Comparison of ENCODE assay signal across 28 mouse cellular contexts in the genomic region with DNA sequence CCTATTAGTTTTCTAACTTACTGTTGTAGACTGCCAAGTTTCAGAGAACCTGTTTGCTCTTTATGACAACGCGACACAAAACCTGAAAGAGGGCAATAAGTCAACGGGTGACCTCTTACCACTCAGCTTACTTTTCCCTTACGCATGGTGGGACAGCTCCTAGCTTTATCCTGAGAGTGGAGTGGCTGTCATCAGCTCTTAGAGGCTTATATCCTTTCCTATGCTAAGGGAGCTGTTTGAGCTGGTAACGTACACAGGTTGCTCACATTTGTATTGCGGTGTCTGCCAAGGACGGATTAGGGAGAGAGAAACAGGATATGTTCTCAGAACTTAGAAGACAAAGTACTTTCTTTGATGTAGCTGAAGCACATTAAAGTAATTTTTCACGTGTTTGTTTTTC. TPM values are rescaled to one million over a fixed set of nuclear protein-coding genes. Genes with fewer than 3 reads are reported as not detected.
A peak's percentile ranks its signal among the peaks of the same experiment; 100 is the strongest.
DNase-seq lines count a peak whose midpoint lies in the region; ATAC-seq and TF ChIP-seq lines count a peak whose summit lies in the region.
"Had no signal": no experiment of that assay in that cellular context is flagged by ENCODE, and none has a peak within 500 bp of the region (broad histone marks: within the 10 kb centered on the region; RNA-seq: fewer than 3 reads in every experiment).

No protein-coding gene starts in this region.

- no peak overlapping the region for H3K4me2 ChIP-seq in intestine, embryonic 15.5 days (replicated peaks)
- no peak overlapping the region for H3K4me2 ChIP-seq in intestine, postnatal 0 days (replicated peaks; ENCODE audit: low read depth)
- no peak overlapping the region for H3K4me2 ChIP-seq in liver, postnatal 0 days (ENCODE audit: low read depth, low read length)
- no peak overlapping the region for H3K4me2 ChIP-seq in liver, embryonic 11.5 days
- no peak overlapping the region for H3K4me2 ChIP-seq in embryonic facial prominence, embryonic 14.5 days (ENCODE audit: low read depth, low read length)
- H3K4me2 ChIP-seq in stomach, embryonic 15.5 days = no peak overlapping the region
- H3K4me2 ChIP-seq: embryonic facial prominence, embryonic 12.5 days; forebrain, embryonic 13.5 days; heart, embryonic 12.5 days; heart, embryonic 15.5 days; hindbrain, embryonic 13.5 days had no signal

- no peaks in the 10 kb centered on the region for H3K27me3 ChIP-seq in intestine, embryonic 15.5 days (replicated peaks)
- no peaks in the 10 kb centered on the region for H3K27me3 ChIP-seq in intestine, postnatal 0 days (replicated peaks; ENCODE audit: control insufficient read depth, insufficient read depth, low read length)
- H3K27me3 ChIP-seq in liver, postnatal 0 days (ENCODE audit: insufficient read depth, low read length) = no peaks in the 10 kb centered on the region
- H3K27me3 ChIP-seq in liver, embryonic 11.5 days (replicated peaks; ENCODE audit: control insufficient read depth, insufficient read depth, low read length) = no peaks in the 10 kb centered on the region
- no peaks in the 10 kb centered on the region for H3K27me3 ChIP-seq in embryonic facial prominence, embryonic 14.5 days (replicated peaks; ENCODE audit: control insufficient read depth, insufficient read depth, low read length)
- H3K27me3 ChIP-seq in stomach, embryonic 15.5 days (replicated peaks) = no peaks in the 10 kb centered on the region
- H3K27me3 ChIP-seq: embryonic facial prominence, embryonic 12.5 days; heart, embryonic 12.5 days; heart, embryonic 15.5 days; hindbrain, embryonic 13.5 days had no signal

- H3K4me3 ChIP-seq in intestine, embryonic 15.5 days (replicated peaks) = no peak overlapping the region
- no peak overlapping the region for H3K4me3 ChIP-seq in intestine, postnatal 0 days (ENCODE audit: low read depth, low read length)
- H3K4me3 ChIP-seq in liver, postnatal 0 days (ENCODE audit: low read depth, low read length) = no peak overlapping the region
- H3K4me3 ChIP-seq in liver, embryonic 11.5 days (ENCODE audit: low read depth, low read length) = no peak overlapping the region
- H3K4me3 ChIP-seq in embryonic facial prominence, embryonic 14.5 days (ENCODE audit: low read depth, low read length) = no peak overlapping the region
- no peak overlapping the region for H3K4me3 ChIP-seq in stomach, embryonic 15.5 days (replicated peaks)
- H3K4me3 ChIP-seq: embryonic facial prominence, embryonic 12.5 days; forebrain, embryonic 10.5 days; forebrain, embryonic 13.5 days; heart, embryonic 12.5 days; heart, embryonic 15.5 days; hindbrain, embryonic 10.5 days; hindbrain, embryonic 13.5 days had no signal

- H3K9me3 ChIP-seq in intestine, embryonic 15.5 days = no peaks in the 10 kb centered on the region
- H3K9me3 ChIP-seq in intestine, postnatal 0 days (ENCODE audit: control insufficient read depth) = no peaks in the 10 kb centered on the region
- H3K9me3 ChIP-seq in liver, postnatal 0 days (ENCODE audit: low read length) = no peaks in the 10 kb centered on the region
- H3K9me3 ChIP-seq in liver, embryonic 11.5 days (ENCODE audit: control insufficient read depth, low read length) = no peaks in the 10 kb centered on the region
- no peaks in the 10 kb centered on the region for H3K9me3 ChIP-seq in embryonic facial prominence, embryonic 14.5 days (ENCODE audit: control insufficient read depth, low read length)
- no peaks in the 10 kb centered on the region for H3K9me3 ChIP-seq in stomach, embryonic 15.5 days
- H3K9me3 ChIP-seq: embryonic facial prominence, embryonic 12.5 days; forebrain, embryonic 10.5 days; forebrain, embryonic 13.5 days; G1E; heart, embryonic 12.5 days; heart, embryonic 15.5 days; hindbrain, embryonic 10.5 days; hindbrain, embryonic 13.5 days had no signal

- TF ChIP-seq CTCF in intestine, postnatal 0 days (IDR thresholded peaks at IDR 0.05; ENCODE audit: low read depth) = no peak
- no peak for TF ChIP-seq CTCF in liver, postnatal 0 days (IDR thresholded peaks at IDR 0.05; ENCODE audit: low read depth)

- no peak for DNase-seq in liver, postnatal 0 days
- DNase-seq in liver, embryonic 11.5 days (ENCODE audit: low spot score) = no peak
- DNase-seq in embryonic facial prominence, embryonic 14.5 days (ENCODE audit: low spot score) = peak; percentile 80
- no peak for DNase-seq in gastrocnemius, adult 8-10 months (ENCODE audit: low spot score in 2 of 2)
- DNase-seq: adrenal gland, postnatal 10 days; adrenal gland, postnatal 36 days; B cell, adult 2 months; cerebellum, adult 18-20 months; cerebellum, adult 9-10 months; cerebellum, postnatal 14 days; gastrocnemius, postnatal 14 days; heart, adult 11 months; heart, postnatal 10 days; heart, postnatal 36 days had no signal

- no peaks in the 10 kb centered on the region for H3K4me1 ChIP-seq in intestine, embryonic 15.5 days (replicated peaks)
- no peaks in the 10 kb centered on the region for H3K4me1 ChIP-seq in intestine, postnatal 0 days (replicated peaks; ENCODE audit: control insufficient read depth, insufficient read depth, low read length)
- H3K4me1 ChIP-seq in liver, postnatal 0 days (ENCODE audit: insufficient read depth) = peaks cover 8% of the 10 kb centered on the region; the same call in 1 of the 2 replicates
- H3K4me1 ChIP-seq in liver, embryonic 11.5 days (replicated peaks; ENCODE audit: control insufficient read depth, insufficient read depth, low read length) = no peaks in the 10 kb centered on the region
- H3K4me1 ChIP-seq in embryonic facial prominence, embryonic 14.5 days (ENCODE audit: control insufficient read depth, insufficient read depth, low read length) = no peaks in the 10 kb centered on the region
- 0 out of 2 replicates have a peak, but pooled peaks cover 3% of the 10 kb centered on the region for H3K4me1 ChIP-seq in stomach, embryonic 15.5 days
- H3K4me1 ChIP-seq: embryonic facial prominence, embryonic 12.5 days; forebrain, embryonic 13.5 days; heart, embryonic 12.5 days; heart, embryonic 15.5 days; hindbrain, embryonic 13.5 days had no signal

- H3K36me3 ChIP-seq in intestine, embryonic 15.5 days = no peaks in the 10 kb centered on the region
- H3K36me3 ChIP-seq in intestine, postnatal 0 days (ENCODE audit: control insufficient read depth, insufficient read depth) = no peaks in the 10 kb centered on the region
- no peaks in the 10 kb centered on the region for H3K36me3 ChIP-seq in liver, postnatal 0 days (replicated peaks; ENCODE audit: insufficient read depth, low read length)
- H3K36me3 ChIP-seq in liver, embryonic 11.5 days (ENCODE audit: control insufficient read depth, insufficient read depth, low read length) = no peaks in the 10 kb centered on the region
- no peaks in the 10 kb centered on the region for H3K36me3 ChIP-seq in embryonic facial prominence, embryonic 14.5 days (ENCODE audit: control insufficient read depth, insufficient read depth, low read length)
- no peaks in the 10 kb centered on the region for H3K36me3 ChIP-seq in stomach, embryonic 15.5 days
- H3K36me3 ChIP-seq: embryonic facial prominence, embryonic 12.5 days; forebrain, embryonic 10.5 days; G1E; heart, embryonic 12.5 days; heart, embryonic 15.5 days; hindbrain, embryonic 10.5 days; hindbrain, embryonic 13.5 days had no signal

- no peak overlapping the region for H3K9ac ChIP-seq in intestine, embryonic 15.5 days
- no peak overlapping the region for H3K9ac ChIP-seq in intestine, postnatal 0 days (ENCODE audit: low read depth, low read length)
- H3K9ac ChIP-seq in liver, postnatal 0 days (replicated peaks) = no peak overlapping the region
- H3K9ac ChIP-seq in liver, embryonic 11.5 days (ENCODE audit: low read depth, low read length) = no peak overlapping the region
- H3K9ac ChIP-seq in embryonic facial prominence, embryonic 14.5 days (ENCODE audit: low read depth, low read length) = no peak overlapping the region
- H3K9ac ChIP-seq in stomach, embryonic 15.5 days = no peak overlapping the region
- H3K9ac ChIP-seq: embryonic facial prominence, embryonic 12.5 days; forebrain, embryonic 13.5 days; heart, embryonic 12.5 days; heart, embryonic 15.5 days; hindbrain, embryonic 13.5 days had no signal

- ATAC-seq in intestine, embryonic 15.5 days = peak; percentile 18; the same call in 1 of the 2 replicates
- ATAC-seq in intestine, postnatal 0 days = no peak
- ATAC-seq in liver, postnatal 0 days = peak; percentile 51
- ATAC-seq in liver, embryonic 11.5 days (replicated peaks; ENCODE audit: low FRiP score) = no peak
- peak; percentile 81; the same call in 1 of the 2 replicates for ATAC-seq in embryonic facial prominence, embryonic 14.5 days (ENCODE audit: low read depth)
- ATAC-seq in stomach, embryonic 15.5 days (ENCODE audit: insufficient read depth, low FRiP score, low read depth) = no peak
- ATAC-seq: forebrain, embryonic 13.5 days; forebrain, embryonic 16.5 days; hindbrain, embryonic 16.5 days; Patski had no signal

- WGBS in intestine, embryonic 15.5 days = 62% methylated on average over 8 of the region's 8 CpGs
- 54% methylated on average over 8 of the region's 8 CpGs for WGBS in intestine, postnatal 0 days
- WGBS in liver, postnatal 0 days (ENCODE audit: insufficient replicate concordance) = 61% methylated on average over 8 of the region's 8 CpGs
- 62% methylated on average over 8 of the region's 8 CpGs for WGBS in liver, embryonic 11.5 days
- WGBS in embryonic facial prominence, embryonic 14.5 days = 45% methylated on average over 8 of the region's 8 CpGs
- 38% methylated on average over 8 of the region's 8 CpGs for WGBS in stomach, embryonic 15.5 days

- no peak for TF ChIP-seq EP300 in liver, postnatal 0 days (IDR thresholded peaks at IDR 0.05; ENCODE audit: low read depth)

- H3K27ac ChIP-seq in intestine, embryonic 15.5 days = no peak overlapping the region
- H3K27ac ChIP-seq in intestine, postnatal 0 days (ENCODE audit: low read depth, low read length) = no peak overlapping the region
- peak overlapping the region; percentile 17; the same call in 1 of the 2 replicates for H3K27ac ChIP-seq in liver, postnatal 0 days (ENCODE audit: low read depth)
- no peak overlapping the region for H3K27ac ChIP-seq in liver, embryonic 11.5 days (ENCODE audit: low read depth, low read length)
- H3K27ac ChIP-seq in embryonic facial prominence, embryonic 14.5 days (replicated peaks; ENCODE audit: low read depth, low read length) = no peak overlapping the region
- H3K27ac ChIP-seq in stomach, embryonic 15.5 days = peak overlapping the region; percentile 37; the same call in 1 of the 2 replicates
- H3K27ac ChIP-seq: embryonic facial prominence, embryonic 12.5 days; forebrain, embryonic 10.5 days; forebrain, embryonic 13.5 days; heart, embryonic 15.5 days; hindbrain, embryonic 10.5 days; hindbrain, embryonic 13.5 days had no signal

RNA-seq across cellular contexts. Expression of a gene that starts 5.4 kb away (rescaled TPM):
- polyA plus RNA-seq in intestine, embryonic 15.5 days (2015; fragmentation: Nextera tagmentation; extraction: Ambion mirVana) = 98.8 and 110 TPM in 2 replicates
- polyA plus RNA-seq in intestine, postnatal 0 days (2015; fragmentation: Nextera tagmentation; extraction: Ambion mirVana) = 88.2 and 108 TPM in 2 replicates
- polyA plus RNA-seq in liver, postnatal 0 days (2015; fragmentation: Nextera tagmentation; extraction: Ambion mirVana) = 66.8 and 75.7 TPM in 2 replicates
- 67.1 and 71.5 TPM in 2 replicates for polyA plus RNA-seq in liver, embryonic 11.5 days (2014; fragmentation: Nextera tagmentation; extraction: Ambion mirVana)
- 94.8 and 95.5 TPM in 2 replicates for polyA plus RNA-seq in embryonic facial prominence, embryonic 14.5 days (2014; fragmentation: Nextera tagmentation; extraction: Ambion mirVana)
- 133 and 156 TPM in 2 replicates for polyA plus RNA-seq in stomach, embryonic 15.5 days (2015; fragmentation: Nextera tagmentation; extraction: Ambion mirVana)
- 10 to 100 TPM; 41.4 to 45.8 (median 42.8) TPM for total RNA-seq in gastrocnemius, adult 8-10 months (2022)

Comparison
In these comparisons a context has a peak if more than half of its experiments do, and no peak if none do; other contexts are left out.
1. ATAC-seq: peak in intestine, embryonic 15.5 days (single experiment), liver, postnatal 0 days (single experiment) and embryonic facial prominence, embryonic 14.5 days (single experiment); none in intestine, postnatal 0 days (single experiment), liver, embryonic 11.5 days (single experiment) and stomach, embryonic 15.5 days (single experiment).
2. H3K27ac ChIP-seq: peak in liver, postnatal 0 days (single experiment) and stomach, embryonic 15.5 days (single experiment); none in intestine, embryonic 15.5 days (single experiment), intestine, postnatal 0 days (single experiment), liver, embryonic 11.5 days (single experiment) and embryonic facial prominence, embryonic 14.5 days (single experiment).